Mouse (Mus musculus) T-cell, adult 66 days (primary cell): ENCODE data around the gene Vmn2r93. TPM values are rescaled to one million over a fixed set of nuclear protein-coding genes. Genes with fewer than 3 reads are reported as not detected.

Source experiments
- total RNA-seq, 2 experiments: library from RNA; stranded (reverse); gene quantifications; 3 replicates in 1 of 2; 4 replicates in 1 of 2; pipeline ENCODE4 v1.2.4; 2023

Vmn2r93 gene
- total RNA-seq: not detected

GRCm38 (mm10) chr17:18297799-18298198 lies at the start of gene Vmn2r93:
Gene Vmn2r93, plus strand, starts transcription at chr17:18298099.

GRCm38 (mm10) chr17:18277656-18278055 lies 20.2 kb upstream of the Vmn2r93 start, which contains the start of gene Vmn2r94:
Gene Vmn2r94, minus strand, starts transcription at chr17:18277756.

Other genes with a start within 250 kb of the Vmn2r93 start
- gene Vmn2r124, start 248.7 kb upstream of the Vmn2r93 start, total RNA-seq: not detected
- gene Vmn2r91, start 213.1 kb upstream of the Vmn2r93 start, total RNA-seq: not detected
- not detected for gene Vmn2r92, start 146.2 kb upstream of the Vmn2r93 start, total RNA-seq
- gene Vmn2r94, start 20.3 kb upstream of the Vmn2r93 start, total RNA-seq: not detected
- not detected for gene Vmn2r95, start 126.0 kb downstream of the Vmn2r93 start, total RNA-seq